Mouse (Mus musculus): ENCODE results near the gene Hmgxb4. TPM values are rescaled to one million over a fixed set of nuclear protein-coding genes. Genes with fewer than 3 reads are reported as not detected.

Gene Hmgxb4
- total RNA-seq, 4 experiments from 2014 or later, result 23.3 to 28.4 (median 25.9) TPM

- no peak for DNase-seq (ENCODE audit: low spot score in 2 of 2)
These were observed 25.3 kb downstream of the Hmgxb4 start for GRCm38 (mm10) chr8:75018274-75018972.

GRCm38 (mm10) chr8:75023660-75024316 lies 30.6 kb downstream of the Hmgxb4 start:
- DNase-seq (ENCODE audit: low spot score in 2 of 2), result no peak

GRCm38 (mm10) chr8:75025809-75026208 lies 32.7 kb downstream of the Hmgxb4 start:
- no peak for DNase-seq (ENCODE audit: low spot score in 2 of 2)

GRCm38 (mm10) chr8:75030453-75031024 lies 37.4 kb downstream of the Hmgxb4 start:
- no peak for DNase-seq (ENCODE audit: low spot score in 2 of 2)

- no peak for DNase-seq (ENCODE audit: low spot score in 2 of 2)
These were observed 39.8 kb downstream of the Hmgxb4 start for GRCm38 (mm10) chr8:75032961-75033360.

- peak; percentile 97 to 100 for DNase-seq (ENCODE audit: low spot score in 2 of 2)
These were observed 40.5 kb downstream of the Hmgxb4 start, which contains the start of gene Tom1 for GRCm38 (mm10) chr8:75033511-75034243. Tom1 (plus strand) TSS chr8:75033705.

- no peak for DNase-seq (ENCODE audit: low spot score in 2 of 2)
These were observed 41.1 kb downstream of the Hmgxb4 start for GRCm38 (mm10) chr8:75034285-75034684.

- DNase-seq (ENCODE audit: low spot score in 2 of 2), result no peak
These were observed 42.5 kb downstream of the Hmgxb4 start for GRCm38 (mm10) chr8:75035640-75036039.

GRCm38 (mm10) chr8:75038497-75038896 lies 45.3 kb downstream of the Hmgxb4 start:
- no peak for DNase-seq (ENCODE audit: low spot score in 2 of 2)

- no peak for DNase-seq (ENCODE audit: low spot score in 2 of 2)
These were observed 46.6 kb downstream of the Hmgxb4 start for GRCm38 (mm10) chr8:75039754-75040153.

GRCm38 (mm10) chr8:75042171-75042570 lies 49.0 kb downstream of the Hmgxb4 start:
- DNase-seq (ENCODE audit: low spot score in 2 of 2), result no peak

- no peak for DNase-seq (ENCODE audit: low spot score in 2 of 2)
These were observed 49.8 kb downstream of the Hmgxb4 start for GRCm38 (mm10) chr8:75042974-75043373.

- DNase-seq (ENCODE audit: low spot score in 2 of 2), result no peak
These were observed 53.1 kb downstream of the Hmgxb4 start for GRCm38 (mm10) chr8:75046303-75046702.

GRCm38 (mm10) chr8:75047784-75048183 lies 54.6 kb downstream of the Hmgxb4 start:
- no peak for DNase-seq (ENCODE audit: low spot score in 2 of 2)

GRCm38 (mm10) chr8:75053342-75053741 lies 60.2 kb downstream of the Hmgxb4 start:
- no peak for DNase-seq (ENCODE audit: low spot score in 2 of 2)

- no peak for DNase-seq (ENCODE audit: low spot score in 2 of 2)
These were observed 62.5 kb downstream of the Hmgxb4 start for GRCm38 (mm10) chr8:75055673-75056072.

- DNase-seq (ENCODE audit: low spot score in 2 of 2), result no peak
These were observed 66.9 kb downstream of the Hmgxb4 start for GRCm38 (mm10) chr8:75060022-75060421.

GRCm38 (mm10) chr8:75060815-75061214 lies 67.7 kb downstream of the Hmgxb4 start:
- DNase-seq (ENCODE audit: low spot score in 2 of 2), result no peak

- DNase-seq (ENCODE audit: low spot score in 2 of 2), result no peak
These were observed 70.1 kb downstream of the Hmgxb4 start for GRCm38 (mm10) chr8:75063290-75063689.

GRCm38 (mm10) chr8:75064790-75065189 lies 71.6 kb downstream of the Hmgxb4 start:
- DNase-seq (ENCODE audit: low spot score in 2 of 2), result no peak

GRCm38 (mm10) chr8:75067287-75067686 lies 74.1 kb downstream of the Hmgxb4 start:
- no peak for DNase-seq (ENCODE audit: low spot score in 2 of 2)

GRCm38 (mm10) chr8:75070297-75070696 lies 77.1 kb downstream of the Hmgxb4 start:
- no peak for DNase-seq (ENCODE audit: low spot score in 2 of 2)

All from left cerebral cortex, adult 8-10 months (tissue).